Mouse (Mus musculus) myocyte (in vitro differentiated cells): ENCODE measurements around the gene Ddost.

Experiments
- MAX ChIP-seq: IDR thresholded peaks from one replicate; pipeline ENCODE4 v1.6.1; 2011; ENCODE audit warnings: low read depth, mild to moderate bottlenecking, control low read depth
- MYOD1 ChIP-seq, 3 experiments: IDR thresholded peaks; one replicate each; pipeline ENCODE4 v1.6.1; 2011; ENCODE audit warnings: control low read depth in 2 of 3, low read depth in 2 of 3, mild to moderate bottlenecking in 2 of 3, moderate library complexity in 1 of 3; ENCODE audit not compliant: insufficient read length in 2 of 3, control insufficient read depth in 1 of 3
- POLR2A ChIP-seq: IDR thresholded peaks from one replicate; pipeline ENCODE4 v1.6.1; 2011; ENCODE audit warnings: low read depth, mild to moderate bottlenecking, control low read depth, moderate library complexity; ENCODE audit not compliant: insufficient read length
- POLR2AphosphoS2 ChIP-seq: IDR thresholded peaks from one replicate; pipeline ENCODE4 v1.6.1; 2011; ENCODE audit warnings: low read depth, control low read depth; ENCODE audit not compliant: insufficient read length
- TCF12 ChIP-seq: IDR thresholded peaks from one replicate; pipeline ENCODE4 v1.6.1; 2011; ENCODE audit warnings: mild to moderate bottlenecking, control low read depth; ENCODE audit not compliant: poor library complexity, insufficient read depth, severe bottlenecking

DNA sequence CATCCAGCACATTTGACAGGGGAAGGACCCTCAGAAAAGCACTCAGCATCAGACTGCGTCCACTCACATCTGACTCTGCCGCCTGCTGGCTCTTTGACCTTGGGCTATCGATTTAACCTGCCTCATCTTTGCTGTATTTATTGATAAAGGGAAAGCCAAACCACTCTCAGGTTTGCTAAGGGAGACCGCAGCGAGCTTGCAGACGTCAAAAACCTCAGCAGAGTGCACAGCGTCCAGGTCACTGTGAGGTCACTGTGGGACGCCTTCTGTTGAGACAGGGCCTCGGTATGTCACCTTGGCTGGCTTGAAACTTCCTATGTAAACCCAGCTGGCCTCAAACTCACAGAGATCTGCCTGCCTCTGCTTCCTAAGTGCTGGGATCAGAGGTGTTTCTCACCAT, 32.8 kb downstream of the Ddost start:
- no peak for TF ChIP-seq POLR2A
- TF ChIP-seq TCF12, result no peak
- TF ChIP-seq MYOD1 (IDR thresholded peaks at IDR 0.05; ENCODE audit: control insufficient read depth in 1 of 3, insufficient read length in 2 of 3, low read depth in 2 of 3), result no peak
- no peak for TF ChIP-seq POLR2AphosphoS2
- no peak for TF ChIP-seq MAX
